Mouse (Mus musculus): Measurements from ENCODE around the gene Gm11037. TPM values are rescaled to one million over a fixed set of nuclear protein-coding genes. Genes with fewer than 3 reads are reported as not detected.
A peak's percentile ranks its signal among the peaks of the same experiment; 100 is the strongest.

Gm11037 gene
- total RNA-seq, 2 experiments from 2014 or later = not detected

DNA sequence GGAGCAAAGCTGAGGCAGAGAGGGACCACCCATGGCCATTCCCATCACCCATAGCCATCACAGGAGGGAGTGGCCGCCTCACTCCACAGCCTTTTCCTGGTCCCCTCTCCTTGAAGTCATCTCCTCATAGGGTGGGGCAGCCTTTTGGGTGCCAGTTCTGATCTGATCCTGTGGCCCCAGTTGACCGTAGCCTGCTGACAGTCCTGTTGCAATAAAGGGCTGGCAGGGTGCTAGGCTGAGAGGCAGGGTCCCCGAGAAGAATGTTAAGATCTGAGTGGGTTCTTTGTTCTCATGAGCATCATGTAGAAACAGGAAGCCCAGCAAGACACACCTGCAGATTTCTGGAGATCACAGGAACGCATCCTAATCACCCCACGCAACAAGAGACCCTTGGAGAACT lies 5.1 kb upstream of the Gm11037 start:
- DNase-seq (ENCODE audit: low spot score in 2 of 2) = peak in 1 of 2 experiments; percentile 2

GRCm38 (mm10) chr2:131128636-131129157 lies 4.6 kb upstream of the Gm11037 start:
- DNase-seq (ENCODE audit: low spot score in 2 of 2) = no peak

GRCm38 (mm10) chr2:131129836-131130235 lies 3.5 kb upstream of the Gm11037 start:
- DNase-seq (ENCODE audit: low spot score in 2 of 2) = peak in 1 of 2 experiments; percentile 1

DNA sequence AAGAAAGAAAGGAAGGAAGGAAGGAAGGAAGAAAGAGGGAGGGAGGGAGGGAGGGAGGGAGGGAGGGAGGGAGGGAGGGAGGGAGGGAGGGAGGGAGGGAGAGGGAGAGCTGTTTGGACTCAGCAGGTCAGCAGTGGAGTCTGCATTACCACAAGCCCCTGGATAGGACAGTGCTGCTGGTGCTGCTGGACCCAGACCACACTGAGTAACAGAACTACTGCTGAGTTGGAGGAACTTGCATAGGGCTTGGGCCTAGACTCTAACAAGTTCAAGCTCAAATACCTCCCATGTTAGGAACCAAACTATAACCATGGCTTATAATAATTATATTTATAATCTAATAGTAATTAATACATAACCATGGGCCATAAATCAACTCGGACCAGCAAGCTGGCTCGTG lies 2.4 kb upstream of the Gm11037 start:
- DNase-seq (ENCODE audit: low spot score in 2 of 2) = no peak

DNA sequence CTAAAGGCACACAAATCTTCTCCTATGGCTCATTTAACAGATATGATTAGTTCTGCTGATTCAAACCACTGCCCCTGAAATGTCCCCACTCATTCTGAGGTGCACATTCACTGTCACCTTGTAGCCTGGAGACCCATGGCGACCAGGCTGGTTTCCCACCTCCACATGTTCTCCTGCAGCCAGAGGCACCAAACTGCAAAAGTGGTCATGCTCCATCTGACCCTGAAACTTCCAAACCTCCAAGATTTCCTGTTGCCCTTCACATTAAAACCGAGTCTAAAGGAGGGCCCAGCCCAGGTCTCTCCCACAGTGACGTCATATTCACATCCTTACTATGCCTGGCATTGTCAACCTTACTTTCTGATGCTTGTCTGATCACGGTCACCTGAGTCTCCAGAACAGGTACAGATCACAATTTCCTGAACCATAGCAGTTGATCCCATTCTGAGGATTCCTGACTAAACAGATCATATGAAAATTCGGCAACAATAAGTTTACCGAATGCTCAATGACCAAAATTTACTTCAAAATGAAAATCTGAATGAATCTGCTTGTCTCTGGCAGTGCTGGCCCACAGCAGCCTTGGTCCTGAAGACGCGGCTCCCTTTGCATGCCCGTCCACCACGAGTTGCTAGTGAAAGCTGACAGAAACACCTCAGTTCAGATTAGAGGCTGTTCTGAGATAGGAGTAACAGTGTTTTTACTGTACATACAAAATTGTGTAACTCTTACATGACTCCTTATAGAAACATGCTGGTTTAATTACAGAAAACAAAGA lies 997 bp upstream of the Gm11037 start:
- DNase-seq (ENCODE audit: low spot score in 2 of 2) = no peak

DNA sequence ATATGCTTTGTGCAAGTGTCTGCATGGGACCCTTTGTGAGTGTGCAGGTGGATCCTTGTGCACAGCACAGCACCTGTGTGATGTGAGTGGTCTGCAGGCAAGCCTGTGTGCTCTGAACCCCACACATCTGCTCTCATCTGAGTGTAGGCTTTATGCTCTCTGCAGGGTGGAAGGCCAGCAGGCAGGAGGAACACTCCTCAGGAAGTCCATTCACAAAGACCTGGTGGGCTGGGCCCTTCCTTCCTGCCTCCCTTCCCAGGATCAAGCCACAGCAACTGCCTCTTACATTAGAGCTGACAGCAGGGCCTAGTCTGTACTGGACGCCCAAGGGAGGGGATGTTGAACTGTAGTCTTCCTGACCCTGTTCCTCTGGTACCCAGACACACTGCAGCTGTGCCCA lies 1.1 kb downstream of the Gm11037 start:
- peak in 1 of 2 experiments; percentile 6 for DNase-seq (ENCODE audit: low spot score in 2 of 2)

GRCm38 (mm10) chr2:131134826-131135400 lies 1.6 kb downstream of the Gm11037 start:
- DNase-seq (ENCODE audit: low spot score in 2 of 2) = no peak

- peak in 1 of 2 experiments; percentile 2 for DNase-seq (ENCODE audit: low spot score in 2 of 2)
These were observed 2.3 kb downstream of the Gm11037 start for GRCm38 (mm10) chr2:131135521-131136139.

- no peak for DNase-seq (ENCODE audit: low spot score in 2 of 2)
These were observed 5.0 kb downstream of the Gm11037 start for GRCm38 (mm10) chr2:131138296-131138695.

GRCm38 (mm10) chr2:131138760-131139159 lies 5.5 kb downstream of the Gm11037 start:
- DNase-seq (ENCODE audit: low spot score in 2 of 2) = no peak

DNA sequence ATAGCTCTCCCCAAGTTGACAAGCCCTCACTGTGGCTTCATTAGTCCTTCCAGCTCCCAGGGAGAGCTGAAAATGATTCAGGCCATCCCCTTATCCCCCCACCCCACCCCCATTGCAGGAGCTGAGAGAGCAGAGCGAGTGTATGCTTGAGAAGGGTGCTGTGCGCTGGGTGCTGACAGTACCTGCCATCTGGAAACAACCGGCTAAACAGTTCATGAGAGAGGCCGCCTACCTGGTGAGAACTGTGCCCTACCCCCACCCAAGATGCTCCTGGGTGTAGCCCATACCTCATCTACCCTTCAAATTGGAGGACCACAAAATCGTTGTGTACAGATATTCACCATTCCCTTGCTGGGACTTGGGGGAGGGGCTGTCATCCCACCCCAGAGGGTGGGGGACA lies 6.0 kb downstream of the Gm11037 start:
- no peak for DNase-seq (ENCODE audit: low spot score in 2 of 2)

DNA sequence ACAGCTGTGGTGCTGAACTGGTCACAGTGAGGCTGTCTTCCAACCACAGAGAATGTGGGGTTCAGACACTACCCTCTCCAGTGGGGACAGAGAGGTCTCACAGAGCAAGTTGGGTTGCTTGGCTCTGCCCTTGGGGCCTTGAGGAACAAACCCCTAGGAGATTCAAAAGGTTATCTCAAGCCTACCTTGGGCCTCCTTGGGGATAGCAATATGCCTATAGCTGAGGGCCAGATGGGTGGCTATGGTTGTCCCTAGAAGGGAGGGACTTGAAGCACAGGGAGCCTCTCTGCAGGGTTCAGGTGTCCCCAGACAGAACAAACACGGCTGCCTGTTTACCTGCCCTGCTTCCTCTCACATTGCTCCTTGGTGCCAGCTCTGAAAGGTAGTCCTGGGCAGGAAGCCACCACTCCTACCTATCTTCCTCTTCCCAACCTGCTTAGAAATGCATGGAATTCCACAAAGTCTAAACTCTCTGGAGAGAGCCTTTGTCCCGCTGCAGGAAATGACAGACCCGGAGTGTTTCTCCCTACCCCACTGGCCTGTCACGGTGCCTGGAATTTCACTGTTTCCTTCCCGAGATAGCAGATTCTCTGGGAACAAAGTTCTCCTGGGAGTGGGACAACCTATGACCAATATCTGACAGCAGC lies 6.7 kb downstream of the Gm11037 start:
- no peak for DNase-seq (ENCODE audit: low spot score in 2 of 2)

DNA sequence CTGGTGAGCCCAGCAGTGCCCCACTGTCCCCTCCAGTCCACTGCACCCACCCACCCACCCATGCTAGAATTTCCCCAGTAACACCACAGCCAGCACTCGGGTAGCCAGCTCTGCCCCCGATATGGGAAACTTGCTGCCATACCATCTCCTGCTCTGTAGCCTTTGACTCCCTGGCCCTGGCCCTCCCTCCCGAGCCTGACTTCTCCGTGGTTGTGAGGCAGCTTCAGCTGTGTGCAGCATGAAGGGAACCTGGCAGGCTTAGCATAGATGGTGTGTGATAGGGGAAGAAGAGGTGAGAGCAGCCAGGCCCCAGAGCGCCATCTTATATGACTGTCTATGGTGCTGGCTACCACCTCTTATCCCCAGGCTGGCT lies 7.2 kb downstream of the Gm11037 start:
- DNase-seq (ENCODE audit: low spot score in 2 of 2) = no peak

- no peak for DNase-seq (ENCODE audit: low spot score in 2 of 2)
These were observed 8.2 kb downstream of the Gm11037 start for GRCm38 (mm10) chr2:131141336-131141986.

GRCm38 (mm10) chr2:131142592-131142991 lies 9.3 kb downstream of the Gm11037 start:
- peak; percentile 51 to 57 for DNase-seq (ENCODE audit: low spot score in 2 of 2)

GRCm38 (mm10) chr2:131143007-131143780 lies 9.9 kb downstream of the Gm11037 start:
- DNase-seq (ENCODE audit: low spot score in 2 of 2) = no peak

DNA sequence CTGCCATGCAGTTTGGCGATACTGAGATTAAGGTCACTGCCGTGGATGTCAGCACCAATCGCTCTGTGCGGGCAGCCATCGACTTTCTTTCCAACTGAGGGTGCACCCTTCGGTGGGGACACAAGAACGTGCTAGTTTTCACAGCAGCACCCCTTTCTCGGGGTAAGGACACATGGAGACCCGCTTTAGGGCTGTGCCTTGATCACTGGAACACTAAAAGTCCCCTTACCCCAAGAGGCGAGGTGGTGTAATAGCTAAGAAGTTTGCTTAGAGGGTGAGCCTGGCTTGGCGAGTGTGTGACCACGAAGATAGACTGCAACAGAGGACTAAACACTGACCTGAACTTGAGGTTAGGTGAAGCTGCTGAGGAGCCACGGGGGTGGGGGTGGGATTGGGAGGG lies 11.8 kb downstream of the Gm11037 start:
- no peak for DNase-seq (ENCODE audit: low spot score in 2 of 2)

DNA sequence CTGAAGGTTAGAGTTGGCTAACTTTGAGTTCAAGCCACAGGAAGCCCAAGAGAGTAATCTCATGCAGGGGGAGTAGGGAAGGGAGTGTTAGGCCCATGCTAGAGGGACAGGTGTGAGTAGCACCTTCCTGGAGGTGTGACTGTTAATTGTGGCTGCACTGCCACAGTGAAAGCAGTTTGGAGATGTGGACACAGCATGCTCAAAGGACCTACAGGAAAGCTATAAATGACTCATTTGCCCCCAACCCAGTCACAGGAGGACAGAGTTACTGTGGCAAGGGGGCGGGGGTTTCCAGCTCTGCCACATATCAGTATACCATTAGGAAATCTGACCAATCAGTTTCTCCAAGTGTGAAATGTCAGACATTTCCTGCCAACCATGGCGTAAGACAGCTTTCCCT lies 12.2 kb downstream of the Gm11037 start:
- no peak for DNase-seq (ENCODE audit: low spot score in 2 of 2)

- DNase-seq (ENCODE audit: low spot score in 2 of 2) = no peak
These were observed 13.1 kb downstream of the Gm11037 start for GRCm38 (mm10) chr2:131146193-131147042.

DNA sequence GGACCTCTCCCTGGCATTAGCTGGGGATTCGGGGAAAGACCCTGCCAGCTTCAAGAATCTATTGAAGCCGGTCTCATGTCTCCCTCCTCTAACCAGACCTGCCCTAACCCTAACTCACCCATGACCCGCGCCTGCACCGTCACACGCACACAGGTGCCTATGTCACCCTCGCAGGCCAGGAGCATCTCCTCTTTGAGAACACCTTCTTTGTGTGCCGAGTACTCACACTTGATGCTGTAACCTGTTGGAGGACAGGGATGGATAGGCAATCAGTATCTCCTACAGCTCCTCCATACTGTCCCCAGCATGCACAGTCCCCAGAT lies 13.7 kb downstream of the Gm11037 start:
- no peak for DNase-seq (ENCODE audit: low spot score in 2 of 2)

Data from adrenal gland, postnatal 4 days (tissue).